Mouse (Mus musculus) urinary bladder, postnatal 4 days (tissue): ENCODE measurements around the gene Pfdn6.
A peak's percentile ranks its signal among the peaks of the same experiment; 100 is the strongest.
"Not testable (repeated sequence)": the region's sequence is repeated elsewhere in the genome, so short reads cannot be mapped to it uniquely, and the experiment has no call there.

Experiments
- DNase-seq, 2 experiments: peaks; one replicate each; pipeline ENCODE4 v3.0.0; 2021 to 2022; ENCODE audit warnings: low spot score in 2 of 2

Gene Pfdn6

DNA sequence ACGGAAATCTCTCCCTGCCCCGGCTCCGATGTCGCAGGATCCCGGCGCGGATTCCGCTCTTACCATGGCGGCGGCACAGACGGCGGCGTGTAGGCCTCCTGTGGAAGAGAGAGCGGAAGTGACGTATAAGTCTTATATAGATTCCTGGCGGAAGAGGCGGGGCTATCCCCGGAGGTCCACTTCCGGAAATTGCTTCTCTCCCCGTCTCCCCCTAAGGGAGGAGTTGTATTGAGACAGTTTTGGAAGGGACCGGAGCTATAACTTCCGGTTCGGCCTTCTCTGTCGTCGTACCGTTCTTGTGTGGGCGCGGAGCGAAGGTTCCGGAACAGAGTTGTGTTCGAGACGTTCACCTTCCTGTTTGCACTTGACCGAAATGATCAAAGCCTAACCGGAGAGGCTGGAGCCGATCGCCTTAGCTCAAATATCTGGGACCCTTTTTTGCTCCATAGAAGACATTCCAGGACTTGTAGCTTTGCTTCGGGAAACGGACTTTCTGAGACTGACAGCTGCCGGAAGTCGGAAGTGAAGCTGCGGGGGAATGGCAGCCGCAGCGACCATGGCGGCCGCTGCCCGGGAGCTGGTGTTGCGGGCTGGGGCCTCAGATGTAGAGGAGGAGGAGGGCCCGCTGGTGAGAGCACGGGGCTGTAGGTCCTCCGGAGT, 15.5 kb upstream of the Pfdn6 start, which contains the start of the genes Vps52 and Rps18:
TSS of gene Vps52 (plus strand) at position 258 of the 660 bp plus-strand sequence.
TSS of gene Rps18 (minus strand) at position 447 of the 660 bp plus-strand sequence.
- DNase-seq = peak; percentile 93

DNA sequence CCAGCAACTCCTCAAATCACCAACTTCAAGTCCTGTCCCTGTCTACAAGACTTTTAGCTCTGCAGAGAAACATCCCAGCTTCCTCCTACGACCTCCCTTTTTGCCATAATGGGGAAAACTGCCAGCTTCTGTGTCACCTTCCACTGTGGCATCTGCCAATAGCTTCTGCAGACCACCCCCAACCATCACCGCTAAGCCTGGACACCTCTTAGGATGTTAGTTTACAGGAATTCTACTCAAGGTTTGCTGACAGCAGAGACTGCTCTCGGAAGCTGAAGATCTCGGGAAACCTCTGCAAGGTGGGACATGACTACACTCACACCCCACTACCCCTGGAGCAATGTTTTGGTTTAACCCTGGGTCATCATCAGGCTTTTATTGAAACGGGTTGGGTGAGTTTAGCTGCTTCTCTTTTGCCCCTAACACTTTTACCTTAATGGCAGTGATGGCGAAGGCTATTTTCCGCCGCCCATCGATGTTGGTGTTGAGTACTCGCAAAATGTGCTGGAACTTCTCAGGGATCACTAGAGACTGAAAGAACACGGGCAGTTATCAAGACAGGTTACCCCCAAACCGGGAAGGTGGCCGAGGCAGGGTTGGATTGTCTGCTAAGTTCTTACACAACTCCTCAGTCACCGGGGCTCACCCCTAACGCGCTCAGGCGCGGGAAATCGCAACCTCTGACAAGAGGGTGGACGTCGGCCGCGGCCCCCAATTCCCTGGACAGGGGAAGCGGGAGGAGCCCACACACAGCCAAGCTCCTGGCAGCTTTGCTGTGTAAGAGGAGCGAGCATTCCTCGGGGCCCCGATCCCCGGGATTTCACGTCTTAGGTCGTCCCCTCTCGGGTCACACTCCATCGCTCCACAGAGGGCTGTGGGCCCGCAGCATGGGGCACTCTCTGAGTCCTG, 14.8 kb upstream of the Pfdn6 start:
- no peak for DNase-seq

DNA sequence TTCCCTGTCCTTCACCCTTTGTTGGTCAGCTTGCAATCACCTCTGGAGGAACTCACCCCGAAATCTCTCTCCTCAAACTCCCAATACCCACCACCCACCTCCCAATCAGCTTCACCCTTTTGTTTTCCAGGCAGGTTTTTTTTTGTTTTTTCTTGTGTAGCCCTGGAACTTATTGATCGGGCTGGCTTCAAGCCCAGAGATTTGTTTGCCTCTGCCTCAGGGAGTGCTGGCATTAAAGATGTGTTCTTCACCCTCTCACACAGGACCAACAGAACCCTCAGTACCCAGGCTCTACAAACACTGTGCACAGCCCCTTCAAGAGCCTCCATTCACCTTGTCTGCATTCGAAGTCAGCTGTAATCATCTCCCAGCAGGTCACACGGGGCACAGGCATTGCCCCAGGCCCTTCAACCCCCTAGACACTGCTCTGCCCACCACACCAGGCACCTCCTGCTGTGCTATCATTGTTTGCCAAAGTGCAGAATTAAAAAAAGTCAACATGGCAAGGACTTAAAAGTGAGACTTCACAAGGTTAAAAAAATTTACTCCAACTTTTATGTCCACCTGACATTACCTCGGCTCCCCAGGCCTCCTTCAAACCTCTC, 13.9 kb upstream of the Pfdn6 start:
- no peak for DNase-seq

DNA sequence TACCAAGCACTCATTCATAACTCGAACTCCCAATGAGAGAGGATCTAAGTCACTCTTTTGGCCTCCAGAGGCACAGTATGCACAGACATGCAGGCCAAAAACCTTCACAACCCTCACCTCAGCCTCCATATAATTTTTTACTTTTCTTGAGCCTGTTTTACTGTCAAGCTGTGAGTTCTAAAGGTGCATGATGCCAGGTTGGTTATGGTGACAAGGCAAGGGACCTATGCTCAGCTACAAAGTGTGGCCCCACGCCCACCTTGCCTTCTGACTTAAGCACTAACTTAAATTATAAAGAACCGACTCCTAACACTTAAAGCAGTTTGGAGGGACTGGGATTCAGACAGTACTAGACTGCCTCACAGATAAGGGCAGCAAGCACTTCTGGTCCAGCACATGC, 13.2 kb upstream of the Pfdn6 start:
- no peak for DNase-seq

DNA sequence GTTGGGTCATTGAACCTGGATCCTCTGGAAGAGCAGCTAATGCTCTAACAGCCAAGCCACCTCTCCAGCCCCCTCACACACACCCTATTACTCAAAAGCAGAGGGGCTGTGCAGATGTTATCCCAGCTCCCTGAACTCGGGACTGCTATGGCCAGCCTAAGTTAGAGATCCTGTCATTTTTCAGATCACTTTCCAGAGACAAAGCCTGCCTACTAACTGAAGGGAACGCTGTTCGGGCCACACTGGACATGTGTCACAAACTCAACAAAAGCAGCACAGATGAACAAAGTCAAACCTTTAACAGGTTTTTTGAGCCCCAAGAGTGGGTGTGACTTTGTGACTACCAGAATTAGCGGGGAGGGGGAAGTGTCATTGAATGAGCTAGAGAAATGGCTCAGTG, 12.7 kb upstream of the Pfdn6 start:
- no peak for DNase-seq

DNA sequence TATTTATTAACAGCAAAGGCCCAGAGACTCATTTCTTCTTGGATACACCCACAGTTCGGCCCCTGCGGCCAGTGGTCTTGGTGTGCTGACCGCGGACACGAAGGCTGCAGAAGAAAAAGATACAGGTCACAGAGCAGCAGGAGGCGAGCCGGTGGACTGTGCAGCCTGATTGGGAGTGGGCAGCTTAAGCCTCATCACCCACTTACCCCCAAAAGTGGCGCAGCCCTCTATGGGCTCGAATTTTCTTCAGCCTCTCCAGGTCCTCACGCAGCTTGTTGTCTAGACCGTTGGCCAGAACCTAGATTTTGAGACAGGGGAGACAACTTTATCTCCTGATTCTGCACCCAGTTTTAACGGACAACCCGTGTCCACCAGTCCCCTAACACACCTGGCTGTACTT, 11.9 kb upstream of the Pfdn6 start:
- not testable (repeated sequence) for DNase-seq

DNA sequence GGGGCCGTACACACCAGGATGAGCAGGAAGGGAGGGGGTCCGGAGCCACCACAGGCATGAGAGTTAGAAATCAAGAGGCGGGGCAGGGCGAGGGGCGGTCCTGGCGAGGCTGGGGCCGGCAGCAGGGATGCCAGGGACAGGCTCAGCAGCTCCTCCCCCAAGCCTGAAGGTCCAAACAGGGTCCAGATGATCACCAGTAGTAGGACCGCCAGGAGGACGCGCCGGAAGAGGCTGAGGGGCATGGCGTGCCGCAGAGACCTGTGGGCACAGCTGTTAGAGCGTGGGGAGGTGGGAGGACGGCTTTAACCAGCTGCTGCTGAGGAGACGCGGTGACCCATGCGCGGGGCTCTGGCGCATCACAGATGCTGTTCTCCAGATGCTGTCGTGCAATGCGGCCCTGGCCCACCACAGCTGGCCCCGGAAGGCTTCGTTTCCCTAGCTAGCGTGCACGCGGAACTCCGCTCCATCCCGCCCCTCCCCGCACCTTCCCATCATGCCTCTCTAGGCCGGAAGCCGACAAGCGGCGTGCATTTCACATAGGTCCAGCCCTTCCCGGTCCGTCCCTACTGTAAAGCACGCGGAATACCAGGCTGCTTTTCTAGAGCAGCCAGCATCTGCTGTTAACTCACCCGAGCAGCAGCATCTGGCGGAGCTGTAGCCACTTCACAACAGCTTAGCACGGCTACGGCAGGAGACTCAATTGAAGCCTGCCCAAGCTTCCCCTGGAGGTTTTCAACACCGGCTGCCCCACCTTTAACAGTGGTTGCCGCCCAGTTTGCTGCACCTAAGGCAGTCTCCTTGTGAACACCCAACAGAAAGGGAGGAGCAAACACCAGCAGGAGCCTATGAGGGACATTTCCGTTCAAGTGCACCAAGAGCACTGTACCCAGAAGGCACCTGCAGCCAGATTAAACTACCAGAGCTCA, 11.1 kb upstream of the Pfdn6 start, which contains the start of gene B3galt4:
TSS of gene B3galt4 (minus strand) at position 468 of the 926 bp plus-strand sequence.
- peak; percentile 82 to 83 for DNase-seq

DNA sequence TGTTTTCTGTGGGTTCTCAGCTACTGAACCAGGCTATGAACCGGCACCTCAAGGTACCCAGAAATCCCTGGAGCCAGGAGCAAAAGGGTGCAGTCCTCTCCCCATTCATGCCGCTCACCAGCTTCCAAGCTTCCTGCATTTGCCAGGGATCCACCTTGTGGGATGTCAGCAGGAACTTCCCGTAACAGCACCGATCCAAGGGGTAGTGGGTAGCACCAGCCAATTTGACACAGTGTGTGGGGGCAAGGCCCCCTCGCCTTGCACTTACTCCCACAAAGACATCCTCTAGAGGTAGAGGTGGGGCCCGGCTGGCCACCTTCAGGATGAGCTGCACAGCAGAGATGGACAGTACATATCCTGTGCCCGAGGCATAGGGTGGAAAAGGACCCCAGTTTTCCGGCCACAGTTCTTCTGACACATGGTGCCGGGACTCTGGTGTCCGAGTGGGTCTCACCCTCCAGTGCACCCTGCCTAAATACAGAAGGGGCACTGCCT, 10.0 kb upstream of the Pfdn6 start:
- peak in 1 of 2 experiments; percentile 59 for DNase-seq

DNA sequence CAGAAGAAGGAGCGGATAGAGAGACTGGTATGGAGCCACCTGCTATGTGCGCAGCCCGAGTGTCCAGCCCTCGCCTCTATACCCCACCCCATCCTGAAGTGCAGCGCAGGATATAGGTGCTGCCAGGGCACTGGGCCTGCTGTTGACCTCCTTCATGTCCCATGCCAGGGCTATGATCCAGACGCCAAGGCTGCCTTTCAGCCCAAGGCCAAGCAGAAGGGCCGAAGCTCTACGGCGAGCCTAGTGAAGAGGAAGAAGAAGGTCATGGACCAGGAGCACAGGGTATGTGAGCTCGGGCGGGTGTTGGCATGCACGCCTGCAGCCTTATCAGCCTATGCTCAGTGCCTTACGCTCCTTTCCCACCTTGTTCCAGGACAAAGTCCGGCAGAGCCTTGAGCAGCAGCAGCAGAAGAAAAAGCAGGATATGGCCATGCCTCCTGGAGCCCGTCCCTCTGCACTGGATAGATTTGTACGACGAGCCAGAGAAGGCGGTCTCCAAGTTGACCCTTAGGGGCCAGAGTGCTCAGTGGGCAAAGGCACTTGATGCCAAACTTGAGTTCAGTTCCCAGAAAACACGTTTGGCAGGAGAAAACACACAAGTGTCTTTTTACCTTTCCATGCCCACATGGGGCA, 8.9 kb upstream of the Pfdn6 start:
- DNase-seq = no peak

DNA sequence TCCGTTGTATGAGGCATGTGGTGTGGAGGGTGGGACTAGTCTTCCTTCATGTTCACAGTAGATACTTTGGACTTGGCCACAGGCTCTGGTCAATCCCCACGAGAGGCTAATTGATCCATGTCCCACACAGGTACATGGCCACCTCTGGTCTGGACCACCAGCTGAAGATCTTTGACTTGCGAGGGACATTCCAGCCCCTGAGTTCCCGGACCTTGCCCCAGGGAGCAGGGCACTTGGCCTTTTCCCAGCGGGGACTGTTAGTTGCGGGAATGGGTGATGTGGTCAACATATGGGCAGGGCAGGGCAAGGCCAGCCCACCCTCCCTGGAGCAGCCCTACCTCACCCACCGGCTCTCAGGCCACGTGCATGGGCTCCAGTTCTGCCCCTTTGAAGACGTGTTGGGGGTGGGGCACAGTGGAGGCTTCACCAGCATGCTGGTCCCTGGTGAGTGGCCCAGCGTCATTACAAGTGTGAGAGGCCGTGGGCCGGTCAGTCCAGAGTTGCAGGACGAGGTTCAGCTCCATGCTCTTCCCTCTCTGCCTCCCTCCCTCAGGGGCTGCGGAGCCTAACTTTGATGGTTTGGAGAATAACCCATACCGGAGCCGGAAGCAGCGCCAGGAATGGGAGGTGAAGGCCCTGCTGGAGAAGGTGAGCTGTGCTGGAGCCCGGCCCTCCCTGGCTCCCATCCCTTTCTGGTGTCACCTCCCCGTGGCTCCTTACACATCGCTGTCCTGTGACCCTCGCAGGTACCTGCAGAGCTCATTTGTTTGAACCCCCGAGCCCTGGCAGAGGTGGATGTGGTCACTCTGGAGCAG, 8.2 kb upstream of the Pfdn6 start:
- DNase-seq = no peak

DNA sequence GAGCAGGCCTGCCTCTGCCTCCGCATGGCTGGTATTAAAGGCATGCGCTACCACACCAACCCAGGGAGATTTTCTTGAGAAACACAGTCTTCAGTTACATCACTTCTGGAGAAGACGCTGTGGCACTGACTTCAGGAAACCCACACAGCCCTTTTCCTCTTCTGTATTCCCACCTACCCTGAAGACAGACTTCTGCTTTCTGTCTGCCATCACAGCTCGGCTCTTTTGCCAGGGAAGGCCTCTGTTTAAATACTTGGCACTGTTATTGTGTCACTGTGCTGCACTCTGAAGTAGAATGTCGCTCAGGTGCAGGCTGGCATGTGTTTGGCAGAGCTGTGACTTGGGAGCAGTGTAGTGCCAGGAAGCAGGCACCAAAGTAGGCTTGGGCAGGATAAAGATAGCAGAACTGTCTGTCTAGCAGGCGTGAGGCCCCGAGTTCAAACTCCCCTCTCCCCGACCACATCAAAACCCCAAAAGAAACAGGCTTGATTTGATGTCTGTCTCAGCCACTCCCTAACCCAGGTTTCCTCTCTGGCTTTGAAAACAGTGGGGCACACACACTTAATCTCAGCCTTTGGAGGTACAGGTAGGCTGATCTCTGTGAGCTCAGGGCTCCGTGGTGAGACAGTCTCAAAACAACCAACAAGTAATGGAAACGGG, 7.4 kb upstream of the Pfdn6 start:
- DNase-seq = no peak

DNA sequence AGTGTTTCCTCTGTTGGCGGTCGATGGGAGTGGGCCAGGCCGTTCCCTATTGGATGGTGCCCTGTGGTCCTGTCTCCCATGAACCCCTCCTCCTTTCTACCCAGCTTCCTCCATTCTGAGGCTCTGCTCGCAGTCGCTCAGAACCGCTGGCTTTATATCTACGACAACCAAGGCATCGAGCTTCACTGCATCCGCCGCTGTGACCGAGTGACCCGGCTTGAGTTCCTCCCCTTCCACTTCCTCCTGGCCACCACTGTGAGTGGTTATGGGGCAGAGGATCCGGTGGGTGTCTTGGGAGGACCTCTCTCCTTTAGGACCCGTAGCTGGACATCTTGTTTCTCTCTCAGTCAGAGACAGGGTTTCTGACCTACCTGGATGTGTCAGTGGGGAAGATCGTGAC, 3.3 kb upstream of the Pfdn6 start:
- DNase-seq = no peak

DNA sequence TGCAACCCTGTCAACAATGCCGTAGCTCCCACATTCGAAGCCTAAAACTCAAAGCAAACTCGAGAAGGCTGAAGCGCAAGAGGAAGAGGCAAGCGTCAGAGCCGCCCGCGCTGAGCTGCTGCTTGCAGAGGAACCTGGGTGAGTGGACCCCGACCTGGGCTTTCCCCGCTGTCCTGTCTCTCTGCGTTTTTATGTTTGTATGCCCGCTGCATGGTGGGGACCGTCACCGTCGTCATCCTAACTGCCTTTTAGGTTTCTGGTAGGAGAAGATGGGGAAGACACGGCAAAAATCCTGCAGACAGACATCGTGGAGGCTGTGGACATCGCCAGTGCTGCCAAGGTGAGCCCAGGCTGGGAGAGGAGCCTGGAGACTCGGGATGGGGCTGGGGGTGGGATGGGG, 1.2 kb upstream of the Pfdn6 start:
- DNase-seq = no peak

DNA sequence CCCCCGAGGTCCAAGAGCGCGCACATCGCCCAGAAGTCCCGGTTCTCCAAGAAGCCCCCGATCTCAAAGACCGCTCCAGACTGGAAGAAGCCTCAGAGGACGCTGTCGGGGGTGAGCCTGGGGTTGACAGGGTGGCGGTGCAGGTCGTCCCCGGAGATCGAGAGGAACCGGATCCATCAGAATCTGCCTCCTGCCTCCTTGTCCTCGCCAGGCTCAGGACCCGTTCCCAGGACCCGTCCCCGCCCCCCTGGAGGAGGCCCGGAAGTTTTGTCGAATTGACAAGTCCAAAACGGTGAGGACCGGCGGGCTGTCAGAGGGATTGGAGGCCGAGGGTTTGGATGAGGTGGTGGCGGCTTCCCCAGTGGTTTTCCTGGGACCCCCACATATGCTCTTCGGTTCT, 838 bp upstream of the Pfdn6 start:
- no peak for DNase-seq

DNA sequence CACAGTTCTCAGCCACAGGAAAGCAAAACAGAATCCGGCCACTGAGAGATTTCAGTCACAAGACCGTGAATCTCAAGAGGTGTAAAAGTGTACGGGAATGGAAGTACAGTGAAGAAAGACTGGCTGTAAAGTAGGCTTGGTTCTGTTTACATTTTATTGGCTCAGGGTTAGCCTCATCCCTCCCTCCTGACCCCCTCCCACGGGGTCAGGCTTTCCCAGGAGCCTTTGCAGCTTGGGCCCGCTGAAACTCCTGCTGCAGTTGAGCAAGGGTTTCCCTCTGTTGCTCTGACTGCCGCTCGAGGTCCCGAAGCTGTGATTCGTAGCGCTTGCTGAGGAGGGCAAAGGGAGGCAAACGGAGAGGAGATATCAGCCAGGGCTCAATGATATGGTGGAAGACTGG, 1.4 kb downstream of the Pfdn6 start:
- DNase-seq = no peak

DNA sequence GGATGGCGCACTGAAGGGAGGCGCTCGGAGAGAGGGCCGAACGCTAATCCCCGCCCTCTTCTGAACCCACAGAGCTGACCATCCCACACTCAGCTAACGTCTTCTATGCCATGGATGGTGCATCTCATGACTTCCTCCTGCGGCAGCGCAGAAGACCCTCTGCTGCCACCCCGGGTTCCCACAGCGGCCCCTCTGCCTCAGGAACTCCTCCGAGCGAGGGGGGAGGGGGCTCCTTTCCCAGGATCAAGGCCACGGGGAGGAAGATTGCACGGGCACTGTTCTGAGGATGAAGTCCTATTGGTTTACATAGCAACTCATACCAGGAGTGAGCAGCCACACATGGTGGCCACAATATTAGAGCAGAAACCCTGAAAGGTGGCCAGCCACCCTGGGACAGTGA, 3.1 kb downstream of the Pfdn6 start:
- no peak for DNase-seq

DNA sequence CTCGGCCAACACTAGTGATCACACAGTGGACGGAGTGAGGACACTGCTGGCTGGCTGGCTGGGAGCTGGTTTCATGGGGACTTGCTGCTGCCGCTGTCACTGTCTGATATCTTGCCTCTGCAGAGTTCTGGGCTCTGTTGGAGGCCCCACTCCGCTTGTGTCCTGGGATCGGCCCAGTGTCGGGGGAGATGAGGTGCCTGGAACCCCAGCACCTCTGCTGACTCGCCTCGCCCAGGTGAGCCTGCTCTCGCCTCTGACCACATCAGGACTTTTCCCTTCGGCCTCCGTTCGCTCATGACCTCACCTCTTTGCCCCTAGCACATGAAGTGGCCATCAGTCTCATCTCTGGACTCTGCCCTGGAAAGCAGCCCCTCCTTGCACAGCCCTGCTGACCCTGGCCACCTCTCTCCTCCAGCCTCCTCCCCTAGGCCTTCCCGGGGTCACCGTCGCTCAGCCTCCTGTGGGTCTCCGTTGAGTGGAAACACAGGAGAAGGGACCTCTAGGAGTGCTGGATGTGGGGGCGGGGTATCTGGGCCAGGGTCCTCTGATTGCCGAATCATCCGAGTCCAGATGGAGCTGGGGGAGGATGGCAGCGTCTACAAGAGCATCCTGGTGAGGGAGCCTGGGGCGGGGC, 4.6 kb downstream of the Pfdn6 start:
- no peak for DNase-seq

DNA sequence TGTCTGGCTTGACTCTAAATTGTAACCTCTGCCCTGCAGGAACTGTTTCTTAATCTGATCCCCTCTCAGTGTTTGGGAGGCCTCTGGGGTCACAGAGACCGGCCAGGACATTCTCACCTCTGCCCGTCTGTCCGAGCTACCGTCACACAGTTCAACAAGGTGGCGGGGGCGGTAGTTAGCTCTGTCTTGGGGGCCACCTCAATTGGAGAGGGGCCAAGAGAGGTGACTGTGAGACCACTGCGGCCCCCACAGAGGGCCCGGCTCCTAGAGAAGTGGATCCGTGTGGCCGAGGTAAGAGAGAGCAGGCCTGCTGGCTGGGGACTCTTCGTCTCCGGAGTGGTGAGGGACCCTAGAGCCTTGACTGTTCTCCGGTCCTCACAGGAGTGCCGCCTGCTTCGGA, 7.2 kb downstream of the Pfdn6 start:
- no peak for DNase-seq

DNA sequence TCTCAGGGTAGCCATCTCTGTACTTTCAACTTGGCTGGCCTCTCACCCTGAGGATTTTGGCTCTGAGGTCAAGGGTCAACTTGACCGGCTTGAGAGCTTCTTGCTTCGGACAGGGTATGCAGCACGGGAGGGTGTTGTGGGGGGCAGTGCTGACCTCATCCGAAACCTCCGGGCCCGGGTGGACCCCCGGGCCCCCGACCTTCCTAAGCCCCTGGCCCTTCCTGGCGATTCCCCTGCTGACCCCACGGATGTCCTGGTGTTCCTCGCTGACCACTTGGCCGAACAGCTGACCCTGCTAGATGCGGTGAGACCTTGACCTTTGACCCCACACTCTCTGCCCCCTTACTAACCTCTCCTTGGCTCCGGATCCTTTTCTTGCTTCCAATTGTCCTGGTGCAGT, 7.7 kb downstream of the Pfdn6 start:
- DNase-seq = no peak
